Mouse (Mus musculus) lung, embryonic 14.5 days (tissue): Measurements from ENCODE around the gene Tfpt. TPM values are rescaled to one million over a fixed set of nuclear protein-coding genes. Genes with fewer than 3 reads are reported as not detected.
A peak's percentile ranks its signal among the peaks of the same experiment; 100 is the strongest.

ENCODE experiments used
- ATAC-seq: fragments of 200-750 bp; cut with Nextera tagmentation; 2 replicates; pipeline ENCODE4 v1.8.0; 2017; ENCODE audit warnings: mild to moderate bottlenecking, moderate TSS enrichment, moderate library complexity; ENCODE audit not compliant: insufficient read depth
- DNase-seq: peaks from one replicate; pipeline ENCODE4 v3.0.0-alpha.2; 2015
- H3K27ac ChIP-seq: fragments of 300-500 bp; sonication (generic); 2 replicates; pipeline ENCODE4 v1.5.1; 2014; ENCODE audit warnings: low read depth, mild to moderate bottlenecking, moderate library complexity
- H3K27me3 ChIP-seq: fragments of 300-500 bp; sonication (generic); 2 replicates; pipeline ENCODE4 v1.6.1; 2014; ENCODE audit warnings: low read length, control low read depth; ENCODE audit not compliant: insufficient read depth
- H3K36me3 ChIP-seq: fragments of 300-500 bp; sonication (generic); 2 replicates; pipeline ENCODE4 v1.6.1; 2014; ENCODE audit warnings: control low read depth; ENCODE audit not compliant: insufficient read depth
- H3K4me1 ChIP-seq: fragments of 300-500 bp; sonication (generic); 2 replicates; pipeline ENCODE4 v1.6.1; 2014; ENCODE audit warnings: antibody characterized with exemption, control low read depth; ENCODE audit not compliant: insufficient read depth
- H3K4me2 ChIP-seq: fragments of 300-500 bp; sonication (generic); 2 replicates; pipeline ENCODE4 v1.6.1; 2014; ENCODE audit warnings: mild to moderate bottlenecking
- H3K4me3 ChIP-seq: fragments of 300-500 bp; sonication (generic); 2 replicates; pipeline ENCODE4 v1.5.1; 2014; ENCODE audit warnings: low read depth, low read length
- H3K9ac ChIP-seq: fragments of 300-500 bp; sonication (generic); 2 replicates; pipeline ENCODE4 v1.6.1; 2014
- H3K9me3 ChIP-seq: fragments of 300-500 bp; sonication (generic); 2 replicates; pipeline ENCODE4 v1.6.1; 2016; ENCODE audit warnings: low read depth, low read length, control low read depth
- CTCF ChIP-seq: IDR thresholded peaks from 2 replicates; pipeline ENCODE4 v1.5.1; 2016; ENCODE audit warnings: antibody characterized with exemption, low read depth
- WGBS: fragments of 180-500 bp; shearing (Covaris S2); extraction: QIAGEN DNeasy Blood & Tissue Kit; methylation state at CpG from one replicate; pipeline ENCODE4 v1.1.7; 2014; 5-methylcytosine and 5-hydroxymethylcytosine counted together
- polyA plus RNA-seq: library from polyadenylated mRNA; unstranded; fragments of >200 nt; fragmentation: Nextera tagmentation; extraction: Ambion mirVana; gene quantifications from 2 replicates; pipeline ENCODE4 v1.2.1, GENCODE M21; 2014

The Tfpt gene
- 25.7 and 27.2 TPM in 2 replicates for polyA plus RNA-seq

GRCm38 (mm10) chr7:3629543-3630477, at the start of gene Tfpt, which contains the start of gene Prpf31:
Gene Tfpt (minus strand): TSS chr7:3629929.
Gene Prpf31 (plus strand): TSS chr7:3629985.
- 1% methylated on average over 47 of the region's 47 CpGs for WGBS
- H3K9me3 ChIP-seq = no peaks in the 10 kb centered on the region

GRCm38 (mm10) chr7:3677342-3677741, 47.6 kb upstream of the Tfpt start, which contains the start of gene Tmc4:
Gene Tmc4 (minus strand): TSS chr7:3677553.
- Histone ChIP-seq H3K9me3 (no peaks in the 10 kb centered on the region), H3K27me3 (no peaks in the 10 kb centered on the region), H3K4me3 (peak within 1 kb of the TSS; percentile 19), H3K4me2 (peak within 1 kb of the TSS; percentile 36), H3K9ac (peak within 1 kb of the TSS; percentile 9; the same call in 1 of the 2 replicates), H3K4me1 (no peaks in the 10 kb centered on the region), H3K36me3 (0 out of 2 replicates have a peak, but pooled peaks cover 10% of the 10 kb centered on the region), H3K27ac (no peak within 1 kb of the TSS)
- ATAC-seq = peak; percentile 44
- 43% methylated on average over 9 of the region's 9 CpGs for WGBS
- peak; percentile 25 for TF ChIP-seq CTCF
- peak; percentile 39 for DNase-seq

More at GRCm38 (mm10) chr7:3629543-3630477, at the start of gene Tfpt, which contains the start of gene Prpf31:
- H3K4me3 ChIP-seq = peak within 1 kb of the TSS; percentile 67
- ATAC-seq (peak; percentile 92), DNase-seq (peak; percentile 98)
- 0 out of 2 replicates have a peak, but pooled peaks cover 6% of the 10 kb centered on the region for H3K4me1 ChIP-seq
- peaks cover 48% of the 10 kb centered on the region for H3K36me3 ChIP-seq
- H3K27ac ChIP-seq = peak within 1 kb of the TSS; percentile 78; the same call in 1 of the 2 replicates
- H3K27me3 ChIP-seq = no peaks in the 10 kb centered on the region
- no peak for TF ChIP-seq CTCF
- H3K9ac ChIP-seq = peak within 1 kb of the TSS; percentile 84
- H3K4me2 ChIP-seq = peak within 1 kb of the TSS; percentile 97

GRCm38 (mm10) chr7:3676371-3676770, 46.6 kb upstream of the Tfpt start:
- Histone ChIP-seq H3K4me1 (no peaks in the 10 kb centered on the region), H3K9me3 (no peaks in the 10 kb centered on the region), H3K9ac (peak overlapping the region; percentile 9; the same call in 1 of the 2 replicates), H3K27ac (no peak overlapping the region), H3K4me2 (peak overlapping the region; percentile 36), H3K27me3 (no peaks in the 10 kb centered on the region), H3K4me3 (0 out of 2 replicates have a peak overlapping the region, but pooled peaks have one; percentile 19), H3K36me3 (0 out of 2 replicates have a peak, but pooled peaks cover 3% of the 10 kb centered on the region)
- TF ChIP-seq CTCF = no peak
- no peak for ATAC-seq
- DNase-seq = no peak
- WGBS = 75% methylated on average over 12 of the region's 12 CpGs

- Histone ChIP-seq H3K9me3 (no peaks in the 10 kb centered on the region), H3K27ac (no peak overlapping the region), H3K36me3 (0 out of 2 replicates have a peak, but pooled peaks cover 3% of the 10 kb centered on the region), H3K4me1 (no peaks in the 10 kb centered on the region), H3K9ac (no peak overlapping the region; the same call in 1 of the 2 replicates), H3K4me3 (no peak overlapping the region), H3K4me2 (no peak overlapping the region), H3K27me3 (no peaks in the 10 kb centered on the region)
- DNase-seq = no peak
- WGBS = 70% methylated on average over 3 of the region's 3 CpGs
- no peak for TF ChIP-seq CTCF
- ATAC-seq = no peak
These were observed 45.5 kb upstream of the Tfpt start for GRCm38 (mm10) chr7:3675228-3675548.

- H3K27me3 ChIP-seq = no peaks in the 10 kb centered on the region
- peak; percentile 89 for TF ChIP-seq CTCF
- no peak overlapping the region for H3K4me2 ChIP-seq
- DNase-seq = peak; percentile 92
- no peak overlapping the region; the same call in 1 of the 2 replicates for H3K9ac ChIP-seq
- WGBS = 71% methylated on average over 10 of the region's 10 CpGs
- H3K27ac ChIP-seq = no peak overlapping the region
- no peaks in the 10 kb centered on the region for H3K9me3 ChIP-seq
- ATAC-seq = peak; percentile 85; the same call in 1 of the 2 replicates
- H3K4me3 ChIP-seq = no peak overlapping the region
- H3K4me1 ChIP-seq = no peaks in the 10 kb centered on the region
- 0 out of 2 replicates have a peak, but pooled peaks cover 3% of the 10 kb centered on the region for H3K36me3 ChIP-seq
These were observed 44.9 kb upstream of the Tfpt start for GRCm38 (mm10) chr7:3674507-3675227.

- 11% methylated on average over 14 of the region's 14 CpGs for WGBS
- peak; percentile 29 for TF ChIP-seq CTCF
- Histone ChIP-seq H3K36me3 (peaks cover 17% of the 10 kb centered on the region), H3K27ac (no peak overlapping the region), H3K4me1 (0 out of 2 replicates have a peak, but pooled peaks cover 3% of the 10 kb centered on the region), H3K9me3 (no peaks in the 10 kb centered on the region), H3K4me3 (no peak overlapping the region), H3K9ac (no peak overlapping the region), H3K27me3 (no peaks in the 10 kb centered on the region), H3K4me2 (peak overlapping the region; percentile 82)
- ATAC-seq (no peak), DNase-seq (peak; percentile 40)
These were observed 37.2 kb upstream of the Tfpt start for GRCm38 (mm10) chr7:3666921-3667391.
